Mouse (Mus musculus) neural tube, embryonic 14.5 days (tissue): ENCODE data around the gene Zfp39. TPM values are rescaled to one million over a fixed set of nuclear protein-coding genes. Genes with fewer than 3 reads are reported as not detected.

Experiments used
- ATAC-seq: fragments of 200-750 bp; cut with Nextera tagmentation; 2 replicates; pipeline ENCODE4 v1.8.0; 2017; ENCODE audit warnings: low read depth, mild to moderate bottlenecking, moderate TSS enrichment, moderate library complexity
- H3K27ac ChIP-seq: fragments of 300-500 bp; sonication (generic); 2 replicates; pipeline ENCODE4 v1.5.1; 2014; ENCODE audit warnings: low read depth, mild to moderate bottlenecking, control low read depth, low read length, moderate library complexity, mixed read lengths
- H3K27me3 ChIP-seq: fragments of 300-500 bp; sonication (generic); 2 replicates; pipeline ENCODE4 v1.6.1; 2014; ENCODE audit warnings: low read length; ENCODE audit not compliant: control insufficient read depth, insufficient read depth
- H3K36me3 ChIP-seq: fragments of 300-500 bp; sonication (generic); 2 replicates; pipeline ENCODE4 v1.6.1; 2014; ENCODE audit warnings: low read length, mixed read lengths; ENCODE audit not compliant: control insufficient read depth, insufficient read depth
- H3K4me1 ChIP-seq: fragments of 300-500 bp; sonication (generic); 2 replicates; pipeline ENCODE4 v1.6.1; 2014; ENCODE audit warnings: low read length; ENCODE audit not compliant: control insufficient read depth, insufficient read depth
- H3K4me2 ChIP-seq: fragments of 300-500 bp; sonication (generic); 2 replicates; pipeline ENCODE4 v1.6.1; 2014; ENCODE audit warnings: mild to moderate bottlenecking, low read depth, low read length, control low read depth
- H3K4me3 ChIP-seq: fragments of 300-500 bp; sonication (generic); 2 replicates; pipeline ENCODE4 v1.5.1; 2014; ENCODE audit warnings: low read depth, low read length, control low read depth, mixed read lengths
- H3K9ac ChIP-seq: fragments of 300-500 bp; sonication (generic); replicated peaks from 2 replicates; pipeline ENCODE4 v1.6.1; 2014; ENCODE audit warnings: low read depth, mild to moderate bottlenecking, control low read depth, low read length, mixed read lengths
- H3K9me3 ChIP-seq: fragments of 300-500 bp; sonication (generic); 2 replicates; pipeline ENCODE4 v1.6.1; 2016; ENCODE audit warnings: low read length; ENCODE audit not compliant: control insufficient read depth
- WGBS: fragments of 180-500 bp; shearing (Covaris S2); extraction: QIAGEN DNeasy Blood & Tissue Kit; methylation state at CpG from one replicate; pipeline ENCODE4 v1.1.7; 2014; 5-methylcytosine and 5-hydroxymethylcytosine counted together
- polyA plus RNA-seq: library from polyadenylated mRNA; unstranded; fragments of >200 nt; fragmentation: Nextera tagmentation; extraction: Ambion mirVana; gene quantifications from 2 replicates; pipeline ENCODE4 v1.2.1, GENCODE M21; 2014

Zfp39 gene
- polyA plus RNA-seq, 1 experiment from 2014 or later: 10.2 TPM

GRCm38 (mm10) chr11:58913776-58914175 is 9.8 kb upstream of the Zfp39 start:
- no peaks in the 10 kb centered on the region for H3K4me1 ChIP-seq
- no peak overlapping the region for H3K9ac ChIP-seq
- no peaks in the 10 kb centered on the region for H3K36me3 ChIP-seq
- H3K27me3 ChIP-seq: no peaks in the 10 kb centered on the region
- no peak overlapping the region for H3K4me3 ChIP-seq
- no peak for ATAC-seq
- no peak overlapping the region; the same call in 1 of the 2 replicates for H3K4me2 ChIP-seq
- WGBS: 68% methylated on average over 1 of the region's 1 CpGs
- H3K9me3 ChIP-seq: no peaks in the 10 kb centered on the region
- no peak overlapping the region for H3K27ac ChIP-seq

- H3K9me3 ChIP-seq: no peaks in the 10 kb centered on the region
- no peaks in the 10 kb centered on the region for H3K27me3 ChIP-seq
- H3K4me1 ChIP-seq: peaks cover 6% of the 10 kb centered on the region; the same call in 1 of the 2 replicates
- no peak for ATAC-seq
- no peak overlapping the region for H3K4me3 ChIP-seq
- H3K9ac ChIP-seq: no peak overlapping the region
- WGBS: 50% methylated on average over 6 of the region's 6 CpGs
- H3K4me2 ChIP-seq: no peak overlapping the region; the same call in 1 of the 2 replicates
- H3K27ac ChIP-seq: no peak overlapping the region
- peaks cover 9% of the 10 kb centered on the region for H3K36me3 ChIP-seq
Observed at GRCm38 (mm10) chr11:58904838-58905237, 813 bp upstream of the Zfp39 start.

GRCm38 (mm10) chr11:58904410-58904718 is 339 bp upstream of the Zfp39 start:
- ATAC-seq: no peak
- H3K27me3 ChIP-seq: no peaks in the 10 kb centered on the region
- WGBS: 4% methylated on average over 8 of the region's 8 CpGs
- peaks cover 9% of the 10 kb centered on the region for H3K36me3 ChIP-seq
- H3K9ac ChIP-seq: no peak overlapping the region; the same call in 1 of the 2 replicates
- H3K4me3 ChIP-seq: peak overlapping the region; percentile 77
- H3K9me3 ChIP-seq: no peaks in the 10 kb centered on the region
- peaks cover 6% of the 10 kb centered on the region; the same call in 1 of the 2 replicates for H3K4me1 ChIP-seq
- no peak overlapping the region for H3K27ac ChIP-seq
- H3K4me2 ChIP-seq: peak overlapping the region; percentile 89

- H3K9ac ChIP-seq: no peak overlapping the region
- no peak for ATAC-seq
- no peak overlapping the region for H3K4me3 ChIP-seq
- no peak overlapping the region for H3K27ac ChIP-seq
- H3K4me2 ChIP-seq: no peak overlapping the region
- H3K36me3 ChIP-seq: peaks cover 12% of the 10 kb centered on the region
- H3K9me3 ChIP-seq: no peaks in the 10 kb centered on the region
- peaks cover 6% of the 10 kb centered on the region; the same call in 1 of the 2 replicates for H3K4me1 ChIP-seq
- H3K27me3 ChIP-seq: no peaks in the 10 kb centered on the region
Observed at GRCm38 (mm10) chr11:58901080-58901479, 2.9 kb downstream of the Zfp39 start.

- WGBS: 82% methylated on average over 6 of the region's 6 CpGs
- H3K9ac ChIP-seq: no peak overlapping the region
- no peak overlapping the region for H3K4me2 ChIP-seq
- peaks cover 24% of the 10 kb centered on the region for H3K36me3 ChIP-seq
- H3K9me3 ChIP-seq: no peaks in the 10 kb centered on the region
- no peaks in the 10 kb centered on the region for H3K27me3 ChIP-seq
- no peak for ATAC-seq
- no peaks in the 10 kb centered on the region for H3K4me1 ChIP-seq
- H3K27ac ChIP-seq: no peak overlapping the region
- no peak overlapping the region for H3K4me3 ChIP-seq
Observed at GRCm38 (mm10) chr11:58897485-58897884, 6.5 kb downstream of the Zfp39 start.

- no peak overlapping the region for H3K9ac ChIP-seq
- H3K27me3 ChIP-seq: no peaks in the 10 kb centered on the region
- H3K27ac ChIP-seq: no peak overlapping the region
- no peak for ATAC-seq
- no peak overlapping the region for H3K4me2 ChIP-seq
- WGBS: 74% methylated on average over 6 of the region's 6 CpGs
- H3K4me1 ChIP-seq: no peaks in the 10 kb centered on the region
- H3K4me3 ChIP-seq: no peak overlapping the region
- peaks cover 34% of the 10 kb centered on the region for H3K36me3 ChIP-seq
- no peaks in the 10 kb centered on the region for H3K9me3 ChIP-seq
Observed at GRCm38 (mm10) chr11:58894456-58894855, 9.6 kb downstream of the Zfp39 start.

GRCm38 (mm10) chr11:58890511-58890910 is 13.5 kb downstream of the Zfp39 start:
- H3K4me1 ChIP-seq: no peaks in the 10 kb centered on the region
- H3K27ac ChIP-seq: no peak overlapping the region
- ATAC-seq: no peak
- no peak overlapping the region for H3K4me2 ChIP-seq
- no peaks in the 10 kb centered on the region for H3K9me3 ChIP-seq
- H3K27me3 ChIP-seq: no peaks in the 10 kb centered on the region
- H3K9ac ChIP-seq: no peak overlapping the region
- WGBS: 95% methylated on average over 10 of the region's 10 CpGs
- H3K4me3 ChIP-seq: no peak overlapping the region
- peaks cover 34% of the 10 kb centered on the region for H3K36me3 ChIP-seq

GRCm38 (mm10) chr11:58883756-58884155 is 20.3 kb downstream of the Zfp39 start:
- Histone ChIP-seq H3K4me2 (no peak overlapping the region), H3K36me3 (peaks cover 40% of the 10 kb centered on the region), H3K27ac (no peak overlapping the region), H3K4me3 (no peak overlapping the region), H3K9me3 (no peaks in the 10 kb centered on the region), H3K9ac (no peak overlapping the region), H3K27me3 (no peaks in the 10 kb centered on the region), H3K4me1 (no peaks in the 10 kb centered on the region)
- no peak for ATAC-seq
- WGBS: 86% methylated on average over 8 of the region's 8 CpGs

GRCm38 (mm10) chr11:58870961-58871360 is 33.1 kb downstream of the Zfp39 start:
- Histone ChIP-seq H3K9me3 (no peaks in the 10 kb centered on the region), H3K36me3 (peaks cover 5% of the 10 kb centered on the region; the same call in 1 of the 2 replicates), H3K27me3 (no peaks in the 10 kb centered on the region), H3K4me1 (peaks cover 20% of the 10 kb centered on the region; the same call in 1 of the 2 replicates), H3K9ac (no peak overlapping the region), H3K4me2 (no peak overlapping the region), H3K27ac (no peak overlapping the region), H3K4me3 (no peak overlapping the region)
- WGBS: 91% methylated on average over 4 of the region's 4 CpGs
- no peak for ATAC-seq
